Mouse (Mus musculus): ENCODE measurements around the gene Ryr2. TPM values are rescaled to one million over a fixed set of nuclear protein-coding genes. Genes with fewer than 3 reads are reported as not detected.

Gene Ryr2
- polyA plus RNA-seq, 2 experiments = 0.16 to 0.19 TPM

DNA sequence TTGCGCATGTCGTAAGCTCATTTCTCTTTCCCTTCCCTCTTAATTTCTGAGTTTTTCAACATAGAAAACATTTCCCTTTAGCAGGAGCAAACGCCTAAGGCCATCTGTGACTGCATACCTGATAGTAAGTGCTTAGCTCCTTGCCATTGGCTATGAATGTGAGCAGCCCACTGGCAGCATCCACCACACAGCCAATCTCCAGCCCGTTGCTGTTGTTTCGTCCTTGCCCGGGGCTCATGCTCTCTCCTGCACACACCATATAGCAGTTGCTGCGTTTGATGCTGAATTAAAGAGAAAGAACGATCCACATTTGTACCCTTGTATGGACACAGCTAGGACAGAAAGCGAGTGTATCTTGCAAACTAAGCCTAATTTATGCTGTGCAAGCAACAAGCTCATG is 361.3 kb downstream of the Ryr2 start:
- no peaks in the 10 kb centered on the region for H3K36me3 ChIP-seq (replicated peaks; ENCODE audit: control insufficient read depth, insufficient read depth, low read depth)
- no peaks in the 10 kb centered on the region for H3K9me3 ChIP-seq (ENCODE audit: control insufficient read depth, low read length)
- no peaks in the 10 kb centered on the region for H3K27me3 ChIP-seq (ENCODE audit: control insufficient read depth, insufficient read depth, low read length)
- TF ChIP-seq CTCF (IDR thresholded peaks at IDR 0.05; ENCODE audit: low read depth) (no peak), EP300 (IDR thresholded peaks at IDR 0.05; ENCODE audit: low read depth) (no peak)
- H3K4me3 ChIP-seq (ENCODE audit: insufficient read depth in 1 of 2, low read depth in 2 of 2, low read length in 2 of 2) = no peak overlapping the region
- 65% methylated on average over 9 of the region's 9 CpGs for WGBS (ENCODE audit: insufficient replicate concordance)
- DNase-seq (ENCODE audit: low read depth in 3 of 3, low spot score in 3 of 3) (no peak), ATAC-seq (ENCODE audit: insufficient read depth) (no peak)
- no peak overlapping the region for H3K27ac ChIP-seq
- no peaks in the 10 kb centered on the region for H3K4me1 ChIP-seq (replicated peaks; ENCODE audit: control insufficient read depth in 2 of 2, insufficient read depth in 2 of 2, low read length in 1 of 2)
- H3K4me2 ChIP-seq (ENCODE audit: low read depth) = no peak overlapping the region
- H3K9ac ChIP-seq (replicated peaks) = no peak overlapping the region

GRCm38 (mm10) chr13:11738211-11738610 is 368.5 kb downstream of the Ryr2 start:
- 76% methylated on average over 12 of the region's 12 CpGs for WGBS (ENCODE audit: insufficient replicate concordance)
- no peaks in the 10 kb centered on the region for H3K36me3 ChIP-seq (replicated peaks; ENCODE audit: control insufficient read depth, insufficient read depth, low read depth)
- H3K27ac ChIP-seq = no peak overlapping the region
- H3K27me3 ChIP-seq (ENCODE audit: control insufficient read depth, insufficient read depth, low read length) = no peaks in the 10 kb centered on the region
- no peak overlapping the region for H3K4me3 ChIP-seq (ENCODE audit: insufficient read depth in 1 of 2, low read depth in 2 of 2, low read length in 2 of 2)
- H3K9me3 ChIP-seq (ENCODE audit: control insufficient read depth, low read length) = no peaks in the 10 kb centered on the region
- TF ChIP-seq CTCF (IDR thresholded peaks at IDR 0.05; ENCODE audit: low read depth) = no peak
- no peak for TF ChIP-seq EP300 (IDR thresholded peaks at IDR 0.05; ENCODE audit: low read depth)
- no peak for DNase-seq (ENCODE audit: low read depth in 3 of 3, low spot score in 3 of 3)
- no peak overlapping the region for H3K4me2 ChIP-seq (ENCODE audit: low read depth)
- ATAC-seq (ENCODE audit: insufficient read depth) = no peak
- H3K9ac ChIP-seq (replicated peaks) = no peak overlapping the region
- no peaks in the 10 kb centered on the region for H3K4me1 ChIP-seq (replicated peaks; ENCODE audit: control insufficient read depth in 2 of 2, insufficient read depth in 2 of 2, low read length in 1 of 2)

- DNase-seq (ENCODE audit: low read depth in 3 of 3, low spot score in 3 of 3) = no peak
- Histone ChIP-seq H3K27ac (no peak overlapping the region), H3K9me3 (ENCODE audit: control insufficient read depth, low read length) (no peaks in the 10 kb centered on the region), H3K4me2 (ENCODE audit: low read depth) (no peak overlapping the region), H3K4me3 (ENCODE audit: insufficient read depth in 1 of 2, low read depth in 2 of 2, low read length in 2 of 2) (no peak overlapping the region), H3K27me3 (ENCODE audit: control insufficient read depth, insufficient read depth, low read length) (no peaks in the 10 kb centered on the region), H3K9ac (replicated peaks) (no peak overlapping the region), H3K4me1 (replicated peaks; ENCODE audit: control insufficient read depth in 2 of 2, insufficient read depth in 2 of 2, low read length in 1 of 2) (no peaks in the 10 kb centered on the region), H3K36me3 (replicated peaks; ENCODE audit: control insufficient read depth, insufficient read depth, low read depth) (no peaks in the 10 kb centered on the region)
- TF ChIP-seq CTCF (IDR thresholded peaks at IDR 0.05; ENCODE audit: low read depth) = no peak
- ATAC-seq (ENCODE audit: insufficient read depth) = no peak
- WGBS (ENCODE audit: insufficient replicate concordance) = 73% methylated on average over 4 of the region's 4 CpGs
Measured at GRCm38 (mm10) chr13:11716216-11716615, 390.5 kb downstream of the Ryr2 start.

DNA sequence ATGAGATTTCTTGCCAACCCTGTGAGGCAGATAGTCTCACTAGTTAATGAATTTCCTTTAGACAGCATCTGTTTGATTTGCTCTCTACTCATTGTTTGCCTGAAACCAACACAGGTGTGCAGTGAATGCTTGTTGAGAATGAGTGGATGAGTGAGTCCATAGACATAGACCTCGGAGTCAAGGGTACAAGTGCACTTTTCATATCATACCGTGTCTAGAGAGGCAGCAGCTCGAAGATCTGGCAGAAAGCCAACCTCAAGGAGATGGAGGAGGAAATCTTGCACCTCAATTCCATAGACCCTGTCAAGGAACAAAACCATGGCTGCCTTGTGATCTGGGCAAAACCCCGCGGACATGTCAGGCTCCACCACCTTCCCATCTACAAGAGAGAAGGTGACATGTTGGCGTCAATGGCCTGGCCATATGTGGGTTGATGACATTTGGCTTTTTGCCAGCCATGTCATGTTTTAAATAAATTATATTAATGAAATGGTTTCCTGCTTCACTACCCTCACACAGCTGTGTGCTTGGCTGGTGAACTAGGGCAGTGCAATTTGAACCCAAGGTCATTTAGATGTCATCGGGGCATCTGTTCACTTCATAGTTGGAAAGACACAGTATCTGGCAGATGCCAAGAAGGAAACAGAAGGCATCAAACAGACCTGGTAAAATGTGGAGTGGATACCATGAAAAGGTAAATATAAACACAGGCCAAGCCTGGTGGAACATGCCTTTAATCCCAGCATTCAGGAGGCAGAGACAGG is 396.9 kb downstream of the Ryr2 start:
- 69% methylated on average over 7 of the region's 7 CpGs for WGBS (ENCODE audit: insufficient replicate concordance)
- Histone ChIP-seq H3K9ac (replicated peaks) (no peak overlapping the region), H3K27ac (no peak overlapping the region), H3K9me3 (ENCODE audit: control insufficient read depth, low read length) (no peaks in the 10 kb centered on the region), H3K4me3 (ENCODE audit: insufficient read depth in 1 of 2, low read depth in 2 of 2, low read length in 2 of 2) (no peak overlapping the region), H3K27me3 (ENCODE audit: control insufficient read depth, insufficient read depth, low read length) (no peaks in the 10 kb centered on the region), H3K36me3 (replicated peaks; ENCODE audit: control insufficient read depth, insufficient read depth, low read depth) (no peaks in the 10 kb centered on the region), H3K4me1 (replicated peaks; ENCODE audit: control insufficient read depth in 2 of 2, insufficient read depth in 2 of 2, low read length in 1 of 2) (no peaks in the 10 kb centered on the region), H3K4me2 (ENCODE audit: low read depth) (no peak overlapping the region)
- no peak for DNase-seq (ENCODE audit: low read depth in 3 of 3, low spot score in 3 of 3)
- ATAC-seq (ENCODE audit: insufficient read depth) = no peak
- no peak for TF ChIP-seq EP300 (IDR thresholded peaks at IDR 0.05; ENCODE audit: low read depth)

DNA sequence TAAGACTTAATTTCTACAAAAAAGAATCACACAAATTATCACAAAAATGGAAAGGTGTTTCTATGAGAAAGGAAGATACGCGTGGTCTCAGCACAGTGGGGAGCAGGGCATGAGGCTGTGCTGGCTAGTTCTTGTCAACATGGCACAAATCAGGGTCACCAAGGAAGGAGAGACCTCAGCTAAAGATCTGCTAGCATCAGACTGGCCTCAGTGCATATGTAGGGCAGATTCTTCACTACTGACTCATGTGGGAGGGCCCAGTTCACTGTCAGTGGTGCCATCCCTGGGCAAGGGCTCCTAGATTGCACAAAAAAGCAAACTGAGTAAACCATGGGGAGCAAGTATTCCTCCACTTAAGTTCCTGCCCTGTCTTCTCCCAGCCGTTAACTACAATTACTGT is 405.0 kb downstream of the Ryr2 start:
- no peaks in the 10 kb centered on the region for H3K4me1 ChIP-seq (replicated peaks; ENCODE audit: control insufficient read depth in 2 of 2, insufficient read depth in 2 of 2, low read length in 1 of 2)
- ATAC-seq (ENCODE audit: insufficient read depth) (no peak), DNase-seq (ENCODE audit: low read depth in 3 of 3, low spot score in 3 of 3) (no peak)
- no peaks in the 10 kb centered on the region for H3K36me3 ChIP-seq (replicated peaks; ENCODE audit: control insufficient read depth, insufficient read depth, low read depth)
- no peaks in the 10 kb centered on the region for H3K9me3 ChIP-seq (ENCODE audit: control insufficient read depth, low read length)
- H3K27me3 ChIP-seq (ENCODE audit: control insufficient read depth, insufficient read depth, low read length) = no peaks in the 10 kb centered on the region
- no peak overlapping the region for H3K4me2 ChIP-seq (ENCODE audit: low read depth)
- 61% methylated on average over 3 of the region's 3 CpGs for WGBS (ENCODE audit: insufficient replicate concordance)
- H3K4me3 ChIP-seq (ENCODE audit: insufficient read depth in 1 of 2, low read depth in 2 of 2, low read length in 2 of 2) = no peak overlapping the region
- no peak overlapping the region for H3K9ac ChIP-seq (replicated peaks)
- H3K27ac ChIP-seq = no peak overlapping the region
- no peak for TF ChIP-seq CTCF (IDR thresholded peaks at IDR 0.05; ENCODE audit: low read depth)
- TF ChIP-seq EP300 (IDR thresholded peaks at IDR 0.05; ENCODE audit: low read depth) = no peak

Data from liver, embryonic 14.5 days (tissue).